Mouse (Mus musculus) inflammation-experienced regulatory T-cells, adult 6 months (primary cell): Measurements from ENCODE around the gene Nxt1. TPM values are rescaled to one million over a fixed set of nuclear protein-coding genes. Genes with fewer than 3 reads are reported as not detected.
A peak's percentile ranks its signal among the peaks of the same experiment; 100 is the strongest.

ENCODE experiments used
- ATAC-seq: one replicate; pipeline ENCODE4 v1.8.0; 2017
- polyA plus RNA-seq, 3 experiments: library from polyadenylated mRNA; unstranded; fragments of 100-300 nt; shearing (Covaris generic); gene quantifications; one replicate each; pipeline ENCODE4 v1.2.1; 2017

The Nxt1 gene
- 10 to 100 TPM; 49.6 to 70.0 (median 60.2) TPM for polyA plus RNA-seq

DNA sequence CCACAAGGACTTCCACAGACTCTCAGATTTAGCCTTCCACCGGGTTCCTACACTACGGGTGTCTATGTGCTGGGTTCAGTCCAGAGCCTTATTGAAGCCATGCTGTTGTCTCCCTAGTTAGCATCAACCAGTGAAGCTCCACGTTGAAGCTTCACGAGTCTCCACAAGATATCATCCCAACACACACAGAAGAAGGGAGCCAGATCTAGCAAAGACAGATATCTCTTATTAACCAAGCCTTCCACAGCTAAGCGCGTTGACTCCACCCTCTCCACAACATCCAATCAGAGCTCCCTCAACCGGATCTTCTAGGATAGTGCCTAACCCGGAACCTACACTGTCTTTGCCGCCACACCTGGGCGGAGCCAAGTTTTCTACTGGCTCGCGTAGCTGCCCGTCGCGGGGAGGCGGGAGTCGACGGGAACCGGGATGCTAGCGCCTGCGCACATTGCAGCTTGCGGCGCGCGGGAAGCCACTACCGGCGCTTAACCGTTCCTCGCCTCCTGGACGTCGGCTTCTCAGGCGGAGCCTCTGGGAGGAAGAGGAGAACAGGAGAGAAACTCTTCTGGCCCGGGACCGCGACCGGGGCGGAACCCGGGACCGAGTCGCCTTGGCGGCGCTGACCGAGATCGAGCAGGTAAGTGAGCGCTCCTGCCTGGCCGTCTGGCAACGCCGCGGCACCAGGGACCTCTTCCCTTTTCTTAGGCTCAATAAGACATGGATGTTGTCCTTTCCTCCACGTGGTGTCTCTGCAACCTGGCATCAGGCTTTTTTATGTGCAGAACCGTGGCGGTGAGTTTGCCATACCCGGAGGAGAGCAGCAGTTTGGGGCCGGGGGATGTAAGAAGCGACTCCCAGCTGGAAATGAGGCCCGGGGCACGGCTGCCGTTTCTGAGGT is at the start of gene Nxt1:
Nxt1 (plus strand) TSS at position 403 of the 898 bp plus-strand sequence.
- ATAC-seq = peak; percentile 99

GRCm38 (mm10) chr2:148623067-148623466 is 49.3 kb upstream of the Nxt1 start:
- no peak for ATAC-seq

- no peak for ATAC-seq
Measured at GRCm38 (mm10) chr2:148624484-148624883, 47.9 kb upstream of the Nxt1 start.

DNA sequence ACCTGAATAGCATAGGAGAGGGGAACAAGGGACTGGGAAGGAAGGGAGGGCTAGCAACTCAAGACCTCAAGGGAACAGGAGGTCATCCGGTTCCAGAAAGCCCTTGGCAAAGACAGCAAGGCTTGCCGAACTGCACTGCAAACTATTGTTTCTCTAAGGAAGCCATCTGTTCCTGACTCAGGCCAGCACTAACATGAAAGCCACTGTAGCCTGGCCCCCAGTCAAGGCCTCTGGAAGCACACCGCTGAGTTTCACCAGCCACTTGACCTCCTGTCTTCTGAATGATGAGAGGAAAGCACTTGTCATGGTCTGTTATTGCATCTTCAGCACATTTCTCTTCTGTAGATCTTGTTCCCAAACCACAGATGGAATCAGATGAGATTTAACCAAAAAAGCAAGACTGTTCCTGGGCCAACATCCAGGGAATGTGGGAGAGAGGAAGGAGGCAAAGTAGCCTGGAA is 45.4 kb upstream of the Nxt1 start:
- no peak for ATAC-seq

DNA sequence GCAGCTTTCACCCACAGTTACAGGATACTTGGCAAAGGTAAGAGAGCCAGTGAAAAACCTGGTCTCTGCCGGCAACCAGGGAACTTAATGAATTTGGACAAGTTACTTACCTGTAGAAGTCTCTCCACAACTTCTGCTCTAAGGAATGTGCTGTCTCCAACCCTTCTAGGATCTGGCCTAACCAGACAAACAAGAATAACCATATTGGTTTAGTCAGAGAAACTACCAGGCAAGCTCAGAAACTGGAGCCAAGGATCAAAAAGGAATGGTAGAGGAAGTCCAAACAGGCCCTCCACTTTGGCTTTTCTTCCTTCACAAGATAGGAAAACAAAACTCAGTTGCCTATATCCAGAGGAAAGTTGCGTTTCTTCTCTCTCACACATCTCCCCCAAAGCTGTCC is 41.4 kb upstream of the Nxt1 start:
- ATAC-seq = no peak

- ATAC-seq = no peak
Measured at GRCm38 (mm10) chr2:148631602-148632001, 40.8 kb upstream of the Nxt1 start.

DNA sequence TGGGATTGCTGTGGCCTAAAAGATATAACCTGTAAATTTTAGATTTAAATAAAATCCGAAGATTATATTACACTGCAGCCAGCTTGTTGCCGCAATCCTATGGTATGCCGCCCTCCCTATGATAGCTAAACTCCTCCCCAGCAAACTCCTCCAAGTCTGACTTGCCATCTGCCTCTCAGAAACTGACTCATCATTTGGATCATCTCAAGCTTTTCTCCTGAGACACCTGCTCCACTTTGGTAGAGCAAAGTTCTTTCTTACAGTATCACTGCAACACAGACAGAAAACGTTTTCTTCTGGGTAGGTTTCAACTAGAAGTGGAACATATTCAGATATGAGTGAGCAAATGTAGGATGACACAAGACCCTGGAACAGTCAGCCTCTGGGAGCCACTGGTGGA is 37.9 kb upstream of the Nxt1 start:
- ATAC-seq = no peak

DNA sequence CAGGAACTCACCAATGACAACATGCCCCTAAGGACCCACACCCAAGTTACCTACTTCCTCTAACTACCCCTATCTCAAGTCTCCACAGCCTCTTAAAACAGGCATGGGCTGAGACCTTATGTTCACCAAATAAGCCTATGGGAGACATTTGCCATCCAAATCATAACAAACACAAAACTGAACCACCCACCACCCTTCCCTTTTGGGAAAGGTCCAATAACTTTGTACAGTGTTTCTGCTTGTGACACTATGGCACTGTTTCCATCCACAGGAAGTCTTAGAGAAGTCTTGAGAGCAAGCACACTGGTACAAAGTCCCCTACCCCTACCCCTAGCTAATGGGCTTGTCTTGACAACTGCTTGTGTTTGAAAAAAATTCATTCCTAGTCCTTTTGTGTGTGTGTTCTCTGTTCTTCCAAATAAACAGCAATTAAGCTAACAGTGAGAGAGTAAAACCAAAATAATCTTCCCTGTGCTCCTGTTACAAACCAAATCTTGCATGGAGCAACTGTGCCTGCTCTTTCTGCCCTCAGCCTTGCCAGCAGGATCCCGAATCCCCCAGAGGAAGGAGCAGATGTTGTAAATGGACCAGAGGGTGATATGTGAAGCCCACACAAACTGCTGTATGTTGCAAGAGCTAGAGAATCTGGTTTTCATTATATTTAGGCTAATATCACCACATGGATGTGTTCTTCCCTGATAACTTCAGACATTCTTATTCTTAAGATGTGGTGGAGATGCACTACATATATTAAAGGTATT is 29.6 kb upstream of the Nxt1 start:
- ATAC-seq = no peak

GRCm38 (mm10) chr2:148644421-148645000 is 27.9 kb upstream of the Nxt1 start:
- no peak for ATAC-seq

DNA sequence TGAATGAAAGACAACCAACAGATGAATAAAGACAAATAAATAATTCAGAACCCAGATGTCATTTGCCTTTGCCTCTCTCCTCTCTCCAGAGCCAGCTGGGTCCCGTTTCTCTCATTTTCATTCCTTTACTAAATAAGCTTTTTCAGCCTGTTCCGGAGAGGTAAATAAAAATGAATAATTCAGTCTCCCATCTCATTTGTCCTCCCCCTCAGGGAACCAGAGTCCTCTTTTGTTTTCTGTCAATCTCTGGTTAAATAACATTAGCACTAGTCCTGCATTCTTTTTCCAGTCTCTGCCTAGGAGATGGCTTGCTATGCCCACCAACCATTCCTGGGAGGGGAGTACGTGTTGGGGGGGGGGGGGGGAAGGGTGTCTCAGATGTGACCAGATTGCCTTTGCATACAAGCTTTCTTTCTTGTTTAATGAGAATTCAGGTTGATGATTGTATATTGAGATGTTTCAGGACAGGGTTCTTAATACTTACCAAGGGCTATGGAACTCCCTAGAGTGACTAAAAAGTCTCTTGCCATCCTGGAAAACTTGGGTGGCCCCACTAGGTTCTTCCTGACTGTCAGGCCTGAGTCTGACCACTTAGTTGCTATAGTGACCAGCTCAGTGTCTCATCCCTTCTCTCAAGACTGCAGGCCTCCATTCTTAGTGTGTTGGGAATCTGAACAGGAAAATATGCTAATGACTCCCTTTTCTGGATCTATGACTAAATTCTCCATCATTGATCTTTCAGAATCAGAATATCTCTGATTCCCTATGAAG is 21.6 kb upstream of the Nxt1 start:
- ATAC-seq = no peak

- peak; percentile 87 for ATAC-seq
Measured at GRCm38 (mm10) chr2:148654961-148655360, 17.4 kb upstream of the Nxt1 start.

GRCm38 (mm10) chr2:148663458-148663857 is 8.9 kb upstream of the Nxt1 start:
- ATAC-seq = no peak

GRCm38 (mm10) chr2:148677801-148678200 is 5.4 kb downstream of the Nxt1 start:
- ATAC-seq = no peak

DNA sequence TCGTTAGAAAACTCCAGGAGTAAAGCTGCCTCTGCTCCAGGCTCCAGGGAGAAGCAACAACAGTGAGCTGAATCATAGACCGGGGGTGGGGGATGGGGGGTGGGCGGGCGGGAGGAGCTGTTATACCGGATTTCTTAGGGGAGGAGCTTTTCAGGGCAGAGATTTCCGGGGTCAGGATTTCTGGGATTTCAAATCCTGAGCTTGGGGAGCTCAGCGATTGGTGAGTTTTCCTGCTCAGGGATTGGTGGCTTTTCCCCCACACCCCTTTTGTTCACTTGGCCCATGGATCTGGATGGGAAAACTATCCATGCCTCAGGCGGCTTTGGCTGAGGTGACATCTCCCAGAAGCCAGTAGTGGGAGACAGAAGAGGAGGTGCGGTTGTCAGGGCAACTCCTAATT is 6.9 kb downstream of the Nxt1 start:
- ATAC-seq = no peak

DNA sequence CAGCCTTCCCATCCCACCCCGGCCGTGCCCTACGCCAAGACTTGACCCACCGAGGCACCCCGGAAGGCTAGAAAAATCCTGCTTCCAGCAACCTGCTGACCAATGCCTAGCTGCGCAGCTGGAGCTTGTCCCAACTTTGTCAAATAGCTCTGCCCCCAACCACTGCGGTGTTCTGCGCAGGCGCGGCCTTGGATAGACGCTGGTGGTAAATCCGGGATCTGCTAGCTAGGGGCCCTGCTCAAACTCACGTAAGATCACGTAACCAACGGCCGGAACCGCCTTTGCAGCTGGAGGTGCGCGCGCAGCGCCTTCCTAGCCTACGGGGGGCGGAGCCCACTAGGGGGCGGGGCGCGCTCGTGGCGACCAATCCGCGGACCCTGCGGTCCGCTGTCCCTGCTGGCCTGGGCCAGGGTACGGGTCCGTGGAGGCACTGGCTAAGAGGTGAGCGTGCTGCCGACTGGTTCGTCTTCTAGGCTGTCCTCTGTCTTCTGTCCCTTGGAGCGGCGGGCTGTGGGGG is 8.4 kb downstream of the Nxt1 start, which contains the start of gene Gzf1:
Gzf1 (plus strand) TSS at position 249 of the 517 bp plus-strand sequence.
- peak; percentile 98 for ATAC-seq

- peak; percentile 22 for ATAC-seq
Measured at GRCm38 (mm10) chr2:148681461-148681891, 9.1 kb downstream of the Nxt1 start.

DNA sequence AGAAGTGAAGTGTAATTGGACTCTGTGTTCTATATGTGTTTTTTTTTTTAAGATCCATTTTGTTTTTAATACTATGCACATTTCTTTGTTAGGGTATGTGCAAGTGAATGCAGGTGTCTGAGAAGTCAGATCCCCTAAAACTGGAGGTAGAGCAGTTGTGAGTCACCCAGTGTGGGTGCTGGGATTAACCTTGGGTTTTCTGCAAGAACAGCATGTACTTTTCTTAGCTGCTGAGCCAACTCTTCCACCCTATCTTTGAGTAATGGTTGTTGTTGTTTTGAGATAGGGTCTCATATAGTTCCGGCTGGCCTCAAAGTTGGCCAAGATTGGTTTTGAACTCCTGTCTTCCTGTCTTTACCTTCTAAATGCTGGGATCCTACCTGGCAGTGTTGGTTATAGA is 10.6 kb downstream of the Nxt1 start:
- no peak for ATAC-seq

DNA sequence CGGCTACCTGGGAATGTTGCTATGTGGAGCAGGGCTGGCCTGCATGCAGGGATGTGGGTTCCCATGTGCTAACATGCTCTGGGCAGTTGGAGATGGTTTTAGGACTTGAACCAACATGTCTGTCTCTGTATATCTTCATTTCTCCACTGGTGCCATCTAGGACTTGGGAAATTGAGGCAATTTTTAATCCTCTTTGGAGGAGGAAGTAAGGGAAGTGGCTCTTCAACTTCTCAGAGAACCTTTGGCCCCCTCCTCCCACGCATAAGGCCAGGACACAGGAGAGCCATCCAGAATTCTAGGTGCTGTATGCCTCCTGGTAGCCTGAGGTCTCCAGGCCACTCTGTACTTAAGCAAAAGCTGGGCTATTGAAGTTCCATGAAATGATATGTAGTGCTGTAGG is 12.6 kb downstream of the Nxt1 start:
- no peak for ATAC-seq

DNA sequence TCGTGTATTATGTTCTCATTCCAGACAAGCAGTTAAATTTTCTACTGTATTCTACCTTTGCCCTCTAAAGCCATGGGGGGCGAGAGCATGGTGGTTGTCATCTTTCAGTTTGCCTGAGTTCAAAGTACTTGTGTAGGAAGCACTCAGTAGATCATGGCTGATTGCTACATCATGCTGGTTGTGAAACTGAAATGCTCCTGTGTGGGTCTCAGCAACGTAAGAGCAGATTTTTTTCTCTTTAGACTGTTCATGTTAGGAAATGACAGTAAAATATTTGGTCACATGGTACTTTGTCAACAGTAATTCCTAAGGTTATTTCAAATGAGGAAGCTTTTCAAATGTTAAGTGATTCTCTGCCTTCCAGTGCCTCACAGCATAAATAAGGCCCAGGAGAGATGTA is 13.3 kb downstream of the Nxt1 start:
- ATAC-seq = no peak

GRCm38 (mm10) chr2:148686862-148687261 is 14.5 kb downstream of the Nxt1 start:
- ATAC-seq = no peak

DNA sequence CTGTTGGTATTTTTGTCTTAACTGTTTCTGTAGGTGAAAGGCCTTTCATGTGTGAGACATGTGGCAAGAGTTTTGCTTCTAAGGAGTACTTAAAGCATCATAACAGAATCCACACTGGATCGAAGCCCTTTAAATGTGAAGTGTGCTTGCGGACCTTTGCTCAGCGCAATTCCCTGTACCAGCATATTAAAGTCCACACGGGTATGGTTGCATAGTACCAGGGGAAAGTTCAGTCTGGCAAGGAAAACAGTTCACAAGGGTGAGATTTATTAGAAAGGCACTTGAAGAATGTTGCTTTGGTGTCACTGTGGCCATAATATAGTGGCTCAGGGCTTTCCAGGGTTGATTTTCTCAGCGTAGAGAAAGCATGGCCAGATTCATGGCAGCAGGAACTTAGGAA is 15.6 kb downstream of the Nxt1 start:
- no peak for ATAC-seq
